Mouse (Mus musculus): ENCODE results near the gene Gm20388.
"Not testable (repeated sequence)": the region's sequence is repeated elsewhere in the genome, so short reads cannot be mapped to it uniquely, and the experiment has no call there.

Gene Gm20388

DNA sequence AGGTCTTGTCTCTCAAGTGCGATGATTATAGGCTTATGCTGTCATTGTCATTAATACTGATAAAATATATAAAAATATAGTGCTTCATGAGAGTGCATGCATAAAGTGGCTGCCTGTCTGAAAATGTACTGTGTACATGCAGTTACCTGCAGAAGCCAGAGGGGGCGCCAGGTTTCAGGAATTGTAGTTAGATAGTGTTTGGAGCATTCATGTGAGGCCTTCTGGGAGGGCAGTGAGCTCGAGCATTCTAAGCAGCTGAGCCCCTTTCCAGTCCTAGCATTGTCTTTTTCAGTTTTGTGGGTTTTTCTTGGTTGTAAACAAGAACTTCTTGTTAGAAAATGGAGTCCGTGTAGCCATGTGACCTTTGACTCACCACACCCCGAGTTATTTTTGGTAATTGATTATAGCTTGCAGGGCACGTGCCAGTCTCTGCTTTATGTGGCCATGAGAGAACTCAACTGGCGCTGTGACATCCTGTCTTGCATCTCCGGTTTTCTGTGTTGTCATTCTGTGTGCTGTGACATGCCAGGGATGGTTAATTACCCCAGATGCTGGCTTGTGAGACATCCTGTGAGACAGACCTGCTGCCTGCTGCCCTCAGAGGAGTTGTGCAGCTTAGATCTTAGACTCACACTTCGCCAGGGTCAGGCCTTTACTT is 3474.4 kb downstream of the Gm20388 start:
- DNase-seq (ENCODE audit: low spot score in 2 of 2) = peak in 1 of 2 experiments; percentile 19

DNA sequence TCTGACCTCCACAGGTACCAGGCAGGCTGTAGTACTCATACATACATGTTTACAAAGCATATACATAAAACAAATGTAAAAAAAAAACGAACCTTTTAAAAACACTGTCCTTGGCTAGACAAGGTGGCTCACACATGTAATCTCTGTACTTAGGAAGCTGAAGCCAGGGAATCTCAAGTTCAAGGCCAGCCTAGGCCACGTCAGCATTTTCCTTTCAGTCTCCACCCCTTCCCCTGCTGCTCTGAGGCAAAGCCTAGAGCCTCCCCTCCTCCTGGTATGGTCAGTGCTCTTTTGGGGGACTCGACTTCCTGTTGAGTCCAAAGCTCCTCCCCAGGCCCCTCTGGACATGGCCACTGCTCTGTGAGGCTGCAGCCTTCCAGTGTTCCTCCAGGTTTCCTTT is 3476.4 kb downstream of the Gm20388 start:
- no peak for DNase-seq (ENCODE audit: low spot score in 2 of 2)

DNA sequence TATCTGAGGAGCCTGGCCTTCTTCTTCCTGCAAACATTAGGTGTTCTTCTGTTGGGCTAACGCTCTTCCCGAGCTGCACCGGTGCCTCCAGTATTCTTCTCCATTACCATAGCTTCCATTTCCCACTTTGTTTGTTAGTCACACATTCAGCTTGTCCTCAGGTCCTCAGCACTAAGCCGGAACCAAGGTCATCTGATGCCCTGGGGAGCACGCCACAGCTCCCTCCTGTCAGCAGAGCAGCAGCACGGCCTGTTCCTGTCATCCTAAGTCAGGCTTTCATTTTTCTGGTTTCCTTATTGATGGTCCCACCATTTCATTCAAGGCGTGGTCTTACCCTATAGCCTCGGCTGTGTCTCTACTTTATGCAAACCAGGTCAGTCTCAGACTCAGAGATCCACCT is 3477.2 kb downstream of the Gm20388 start:
- DNase-seq (ENCODE audit: low spot score in 2 of 2) = no peak

DNA sequence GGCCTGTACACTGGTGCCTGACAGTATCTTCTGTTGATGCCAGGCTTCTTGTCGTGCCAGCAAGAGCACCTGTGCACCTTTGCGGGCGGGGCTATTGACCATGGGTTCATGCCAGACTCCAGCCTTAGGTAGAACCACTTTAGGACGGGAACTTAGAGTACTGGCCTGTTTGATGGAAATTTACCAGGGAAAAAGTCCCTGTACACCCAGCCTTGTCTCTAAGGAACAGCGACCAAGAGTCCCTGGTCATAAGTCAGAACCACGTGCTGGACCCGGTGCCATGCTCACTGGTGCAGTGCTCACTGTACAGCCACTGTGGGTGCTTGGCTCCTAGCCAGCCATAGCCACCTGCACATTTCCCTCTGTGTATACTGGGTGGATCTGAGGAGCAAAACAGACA is 3478.4 kb downstream of the Gm20388 start:
- no peak for DNase-seq (ENCODE audit: low spot score in 2 of 2)

DNA sequence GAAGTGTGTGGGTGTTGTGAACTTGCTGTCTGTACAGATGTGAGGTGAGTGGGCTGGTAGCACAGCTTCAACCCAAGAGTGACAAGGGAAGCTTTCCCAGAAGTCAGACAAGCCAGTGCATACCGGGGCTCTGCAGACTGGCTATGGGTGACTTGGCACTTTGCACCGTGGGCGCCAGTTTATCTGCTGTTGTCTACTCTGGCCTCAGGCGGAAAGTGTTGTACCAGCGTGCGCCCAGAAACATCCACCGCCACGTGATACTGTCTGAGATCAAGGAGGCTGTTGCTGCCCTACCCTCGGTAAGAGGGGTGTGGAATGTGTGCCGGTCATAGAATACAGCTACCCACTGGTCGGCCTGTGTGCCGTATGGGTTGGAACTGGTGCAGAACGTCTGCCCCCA is 3487.7 kb downstream of the Gm20388 start:
- DNase-seq (ENCODE audit: low spot score in 2 of 2) = no peak

DNA sequence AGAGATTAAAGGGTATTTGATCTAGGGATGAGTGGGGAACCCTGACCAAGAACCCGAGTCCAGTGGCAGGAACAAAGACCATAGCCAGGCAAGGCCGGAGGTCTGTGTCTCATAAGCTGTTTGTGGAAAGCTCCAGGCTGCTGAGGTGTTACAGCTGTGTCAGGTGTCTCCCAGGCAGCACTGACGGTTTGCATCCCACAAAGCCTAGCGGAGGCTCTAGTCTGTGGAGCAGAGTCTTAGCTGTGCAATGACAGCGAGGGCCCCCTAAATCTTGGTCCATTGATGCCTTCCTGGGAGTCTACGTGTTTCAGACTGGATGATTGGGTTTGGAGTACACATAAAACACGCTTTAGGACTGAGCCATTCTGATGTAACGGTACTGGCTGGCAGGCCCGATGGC is 3491.3 kb downstream of the Gm20388 start:
- no peak for DNase-seq (ENCODE audit: low spot score in 2 of 2)

DNA sequence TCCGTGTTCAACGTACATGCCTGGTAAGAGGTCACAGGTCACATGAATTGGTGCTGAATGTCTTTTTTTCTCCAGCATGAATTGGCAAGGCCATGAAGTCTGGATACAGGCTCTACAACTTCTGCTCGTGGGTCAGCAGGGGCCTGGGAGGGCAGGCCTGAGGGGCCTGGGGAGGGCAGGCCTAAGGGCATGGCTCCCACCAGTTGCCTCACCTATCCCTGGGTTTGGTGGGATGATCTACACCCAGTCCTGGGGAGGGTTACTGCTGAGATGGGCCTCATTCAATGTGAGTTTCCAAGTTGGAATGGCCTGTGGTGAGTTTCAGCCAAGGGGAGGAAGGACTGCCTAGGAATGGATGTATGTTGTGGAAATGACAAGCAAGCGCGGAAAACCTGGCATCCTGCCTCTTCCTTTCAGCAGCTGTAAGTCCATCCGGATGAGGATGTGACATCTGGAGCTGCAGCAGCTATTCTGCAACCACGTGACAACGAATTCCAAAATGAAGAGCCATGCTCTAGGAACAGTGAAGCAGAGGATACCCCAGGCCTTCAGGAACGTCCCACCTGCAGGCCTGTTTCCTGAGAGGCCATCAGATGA is 3492.2 kb downstream of the Gm20388 start:
- DNase-seq (ENCODE audit: low spot score in 2 of 2) = no peak

DNA sequence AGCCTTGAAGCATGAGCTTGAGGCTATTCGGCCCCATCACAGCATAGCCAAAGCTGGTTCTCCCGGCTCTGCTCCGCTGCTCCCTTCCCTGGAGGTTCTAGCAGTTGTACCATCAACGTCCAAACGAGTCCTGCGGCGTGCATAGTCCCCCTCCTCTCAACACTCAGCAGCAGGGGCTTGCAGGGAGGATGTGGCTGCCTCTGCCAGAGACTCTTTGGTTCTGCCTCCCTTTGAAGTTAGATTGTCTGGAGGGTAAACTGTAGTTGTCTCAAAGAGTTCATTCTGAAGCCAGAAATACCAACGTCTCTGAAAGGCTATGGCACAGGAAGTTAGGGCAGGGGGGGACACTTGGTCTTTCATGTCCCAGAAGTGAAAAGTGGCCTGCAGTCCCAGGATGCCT is 3493.9 kb downstream of the Gm20388 start:
- no peak for DNase-seq (ENCODE audit: low spot score in 2 of 2)

DNA sequence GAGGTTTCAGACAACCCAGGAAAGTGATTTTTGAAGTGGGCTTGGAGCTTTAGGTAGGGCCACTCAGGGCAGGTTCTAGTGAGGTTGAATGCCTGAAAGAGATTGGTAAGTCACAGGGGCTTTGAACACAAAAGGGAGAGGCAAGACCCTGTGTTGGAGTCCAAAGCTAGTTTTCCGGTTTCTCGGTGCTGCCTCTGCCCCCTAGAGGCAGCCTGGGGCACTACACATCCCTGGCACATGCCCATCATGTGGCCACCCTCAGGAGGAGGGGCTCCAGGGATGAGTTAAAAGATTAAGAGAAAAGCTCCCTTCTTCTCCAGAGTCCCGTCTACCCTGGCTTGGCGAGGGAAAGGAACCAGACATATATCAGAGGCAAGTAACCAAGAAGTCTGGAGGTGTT is 3496.1 kb downstream of the Gm20388 start, which contains the start of gene Mc1r:
Gene Mc1r (plus strand): TSS at position 322 of the 400 bp plus-strand sequence.
- peak; percentile 47 to 67 for DNase-seq (ENCODE audit: low spot score in 2 of 2)

DNA sequence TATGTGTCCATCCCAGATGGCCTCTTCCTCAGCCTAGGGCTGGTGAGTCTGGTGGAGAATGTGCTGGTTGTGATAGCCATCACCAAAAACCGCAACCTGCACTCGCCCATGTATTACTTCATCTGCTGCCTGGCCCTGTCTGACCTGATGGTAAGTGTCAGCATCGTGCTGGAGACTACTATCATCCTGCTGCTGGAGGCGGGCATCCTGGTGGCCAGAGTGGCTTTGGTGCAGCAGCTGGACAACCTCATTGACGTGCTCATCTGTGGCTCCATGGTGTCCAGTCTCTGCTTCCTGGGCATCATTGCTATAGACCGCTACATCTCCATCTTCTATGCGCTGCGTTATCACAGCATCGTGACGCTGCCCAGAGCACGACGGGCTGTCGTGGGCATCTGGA is 3497.0 kb downstream of the Gm20388 start:
- no peak for DNase-seq (ENCODE audit: low spot score in 2 of 2)

DNA sequence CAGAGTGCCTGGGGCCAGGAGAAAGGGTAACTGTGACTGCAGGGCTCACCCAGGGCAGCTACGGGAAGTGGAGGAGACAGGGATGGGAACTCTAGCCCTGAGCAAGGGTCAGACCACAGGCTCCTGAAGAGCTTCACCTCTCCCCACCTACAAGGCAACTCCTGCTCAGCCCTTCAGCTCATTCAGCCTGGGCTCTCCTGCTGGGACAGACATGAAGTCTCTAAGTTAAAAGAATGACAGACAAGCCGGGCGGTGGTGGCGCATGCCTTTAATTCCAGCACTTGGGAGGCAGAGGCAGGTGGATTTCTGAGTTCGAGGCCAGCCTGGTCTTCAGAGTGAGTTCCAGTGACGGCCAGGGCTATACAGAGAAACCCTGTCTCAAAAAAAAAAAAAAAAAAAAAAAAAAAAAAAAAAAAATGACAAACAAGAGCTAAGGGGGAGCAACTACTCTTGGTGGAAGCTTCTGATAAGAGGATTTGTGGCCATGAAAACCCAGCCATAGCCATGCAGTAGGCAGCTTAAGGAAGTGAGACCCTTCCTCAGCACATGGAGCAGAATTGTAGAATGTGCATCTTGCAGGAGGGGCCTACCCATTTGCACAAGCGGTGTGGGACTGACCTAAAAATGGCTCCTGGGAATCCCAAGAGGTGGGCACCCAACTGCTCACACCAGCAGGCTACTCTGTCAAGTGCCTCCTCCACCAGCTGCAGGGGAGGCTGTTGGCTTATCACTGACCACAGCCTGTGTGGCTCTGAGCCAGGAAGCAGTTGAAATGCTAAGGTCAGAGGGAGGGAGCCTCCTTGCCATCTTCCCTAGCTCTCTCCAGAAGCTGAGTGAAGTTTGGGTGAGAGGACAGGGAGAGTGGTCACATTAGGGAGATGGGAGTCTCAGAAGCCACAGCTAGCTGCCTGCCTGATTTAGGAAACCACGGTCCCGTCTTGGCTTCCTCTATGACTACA is 3498.2 kb downstream of the Gm20388 start:
- DNase-seq (ENCODE audit: low spot score in 2 of 2) = peak in 1 of 2 experiments; percentile 53

DNA sequence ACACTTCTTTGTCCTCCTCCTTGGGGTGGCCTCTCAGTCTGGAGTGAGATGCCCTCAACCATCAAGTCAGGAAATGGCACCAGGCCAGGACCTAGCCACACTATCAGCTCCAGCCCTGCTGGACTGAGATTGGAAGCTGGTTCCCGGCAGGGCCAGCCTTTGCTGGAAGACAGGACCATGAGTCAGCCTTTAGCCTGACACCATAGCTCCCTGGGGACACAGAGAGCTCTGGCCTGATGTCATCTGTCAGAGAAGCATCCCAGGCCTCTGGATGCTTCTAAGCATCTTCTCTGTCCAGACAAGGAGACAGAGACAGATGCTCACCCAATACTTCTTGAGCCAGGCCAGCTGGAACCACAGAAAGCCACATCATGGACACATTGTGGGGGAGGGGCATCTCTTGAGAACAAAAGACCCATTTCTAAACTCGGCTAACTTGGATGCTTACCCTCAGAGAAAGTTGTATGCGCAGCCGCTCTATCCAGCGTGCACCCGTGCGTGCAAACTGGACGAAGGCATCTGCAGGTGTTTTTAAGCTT is 3499.5 kb downstream of the Gm20388 start:
- DNase-seq (ENCODE audit: low spot score in 2 of 2) = no peak

DNA sequence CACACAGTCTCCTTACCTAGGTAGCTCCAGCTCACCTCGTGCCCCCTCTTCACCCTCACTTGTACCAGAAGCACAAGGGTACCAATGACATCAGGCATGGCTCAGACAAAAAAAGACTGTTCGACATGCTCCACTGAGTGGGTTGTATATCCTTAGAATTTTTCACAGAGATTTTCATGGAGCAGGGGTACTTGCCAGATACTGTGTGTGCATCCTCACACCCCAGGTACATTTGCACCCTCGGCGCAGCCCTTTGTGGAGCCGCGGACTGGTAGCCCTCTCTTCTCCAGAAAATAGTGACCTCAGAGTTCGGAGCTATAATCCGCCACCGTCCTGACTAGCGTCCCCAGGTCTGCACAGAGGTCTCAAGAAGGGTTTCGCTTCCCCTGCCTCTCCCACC is 3500.1 kb downstream of the Gm20388 start:
- no peak for DNase-seq (ENCODE audit: low spot score in 2 of 2)

DNA sequence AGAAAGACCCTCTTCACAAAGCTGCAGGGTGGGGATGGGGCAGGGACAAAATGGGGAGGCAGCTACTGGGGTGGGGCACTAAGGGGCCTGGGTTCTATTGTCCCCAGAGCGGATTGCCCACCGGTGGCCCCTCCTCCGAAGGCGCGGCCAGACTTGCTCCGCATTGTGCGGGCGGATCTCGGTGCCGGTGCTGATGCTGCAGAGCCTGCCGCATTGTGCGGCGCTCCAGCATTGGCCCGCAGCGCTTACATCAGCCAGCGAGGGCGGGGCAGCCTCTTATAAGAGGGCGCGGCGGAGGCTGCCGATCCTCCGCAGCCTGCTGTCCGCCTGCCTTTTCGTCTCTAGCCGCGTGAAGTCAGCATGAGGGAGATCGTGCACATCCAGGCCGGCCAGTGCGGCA is 3500.6 kb downstream of the Gm20388 start, which contains the start of gene Tubb3:
Gene Tubb3 (plus strand): TSS at position 179 of the 400 bp plus-strand sequence.
- DNase-seq (ENCODE audit: low spot score in 2 of 2) = peak in 1 of 2 experiments; percentile 37

DNA sequence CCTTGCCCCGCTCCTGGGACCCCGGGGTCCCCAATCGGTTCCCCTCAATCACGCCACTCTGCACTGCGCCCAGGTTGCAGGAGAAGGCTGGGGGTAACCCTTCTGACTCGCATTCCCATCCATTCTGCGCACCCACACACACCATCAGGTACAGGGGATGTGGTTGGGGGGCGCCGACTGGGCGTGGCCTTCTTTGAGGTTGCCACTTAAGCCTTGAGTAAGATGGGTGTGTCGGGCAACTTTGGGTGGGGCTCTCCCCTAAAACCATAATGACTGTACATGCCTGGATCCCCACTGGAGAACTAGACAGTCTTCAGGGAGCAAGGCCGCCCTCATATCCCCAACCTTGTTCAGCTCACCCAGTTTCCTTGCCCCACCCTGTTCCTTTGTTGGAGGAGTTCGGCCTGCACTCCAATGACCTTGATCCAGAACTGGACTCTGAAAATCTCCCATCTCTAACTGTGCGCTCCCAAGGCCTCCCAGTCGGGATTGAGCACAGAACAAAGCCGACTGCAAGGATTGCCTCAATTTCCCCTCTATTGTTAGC is 3501.2 kb downstream of the Gm20388 start:
- no peak for DNase-seq (ENCODE audit: low spot score in 2 of 2)

DNA sequence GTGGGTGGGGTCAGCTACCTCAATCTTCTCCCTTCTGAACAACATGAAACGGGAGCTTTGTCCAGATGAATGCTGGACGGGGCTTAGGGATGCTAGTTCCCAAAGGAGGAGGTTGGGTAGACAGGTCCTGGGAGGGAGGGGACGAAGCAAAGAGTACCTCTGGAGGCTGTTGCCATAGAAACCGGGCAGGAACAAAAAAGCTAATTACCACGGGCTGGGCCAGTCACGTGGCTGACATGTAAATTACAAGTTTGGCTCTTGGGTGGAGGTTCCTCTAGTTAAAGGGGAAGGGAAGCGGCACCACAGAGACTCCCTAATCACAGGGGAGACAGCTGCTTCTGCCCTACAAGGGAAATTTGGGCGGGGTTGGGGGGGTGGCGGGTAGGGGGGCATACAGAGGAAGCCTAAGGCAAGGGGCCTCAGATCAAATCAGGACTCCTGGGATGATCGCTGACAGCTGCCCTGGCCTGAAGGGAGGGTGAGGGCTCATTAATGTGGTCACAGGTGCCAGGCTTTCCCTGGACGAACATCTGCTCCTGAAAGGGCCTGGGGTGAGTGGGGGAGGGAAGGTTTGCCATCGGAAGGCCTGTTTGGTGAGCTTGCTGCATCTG is 3502.0 kb downstream of the Gm20388 start:
- no peak for DNase-seq (ENCODE audit: low spot score in 2 of 2)

DNA sequence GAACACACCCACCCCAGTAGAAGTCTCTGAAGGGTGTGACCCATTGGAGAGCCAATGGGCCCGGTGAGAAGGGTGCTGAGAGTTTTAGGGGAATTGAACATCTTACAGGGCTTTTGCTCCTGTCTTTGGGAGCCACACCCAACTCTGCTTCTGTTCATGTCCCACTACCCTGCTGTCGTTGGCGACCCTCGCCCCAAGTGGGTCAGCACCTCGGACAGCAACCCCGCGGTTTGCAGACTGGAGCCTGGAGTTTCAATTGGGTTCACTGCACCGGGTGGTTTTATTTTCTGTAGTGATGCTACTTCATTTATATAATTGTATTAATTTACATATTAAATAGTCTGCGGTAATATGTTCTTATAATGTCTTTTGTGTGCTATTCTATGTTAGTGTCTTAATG is 3503.6 kb downstream of the Gm20388 start:
- no peak for DNase-seq (ENCODE audit: low spot score in 2 of 2)

DNA sequence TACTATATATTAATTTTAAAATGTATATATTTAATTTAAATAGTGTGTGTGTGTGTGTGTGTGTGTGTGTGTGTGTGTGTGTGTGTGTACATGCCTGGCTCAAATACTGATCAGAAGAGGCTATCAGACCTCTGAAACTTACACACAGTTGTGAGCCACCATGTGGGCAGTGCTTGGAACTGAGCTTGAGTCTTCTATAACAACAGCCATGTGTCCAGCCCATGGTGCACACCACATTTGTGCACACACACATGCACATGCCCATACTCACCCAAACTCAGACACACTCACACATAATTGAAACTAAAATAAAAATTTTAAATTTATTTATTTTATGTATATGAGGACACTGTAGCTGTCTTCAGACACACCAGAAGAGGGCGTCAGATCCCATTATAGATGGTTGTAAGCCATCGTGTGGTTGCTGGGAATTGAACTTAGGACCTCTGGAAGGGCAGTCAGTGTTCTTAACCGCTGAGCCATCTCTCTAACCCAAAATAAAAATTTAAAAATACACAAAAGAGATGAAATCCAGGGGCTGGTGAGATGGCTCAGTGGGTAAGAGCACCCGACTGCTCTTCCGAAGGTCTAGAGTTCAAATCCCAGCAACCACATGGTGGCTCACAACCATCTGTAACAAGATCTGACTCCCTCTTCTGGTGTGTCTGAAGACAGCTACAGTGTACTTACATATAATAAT is 3504.5 kb downstream of the Gm20388 start:
- DNase-seq (ENCODE audit: low spot score in 2 of 2) = not testable (repeated sequence)

DNA sequence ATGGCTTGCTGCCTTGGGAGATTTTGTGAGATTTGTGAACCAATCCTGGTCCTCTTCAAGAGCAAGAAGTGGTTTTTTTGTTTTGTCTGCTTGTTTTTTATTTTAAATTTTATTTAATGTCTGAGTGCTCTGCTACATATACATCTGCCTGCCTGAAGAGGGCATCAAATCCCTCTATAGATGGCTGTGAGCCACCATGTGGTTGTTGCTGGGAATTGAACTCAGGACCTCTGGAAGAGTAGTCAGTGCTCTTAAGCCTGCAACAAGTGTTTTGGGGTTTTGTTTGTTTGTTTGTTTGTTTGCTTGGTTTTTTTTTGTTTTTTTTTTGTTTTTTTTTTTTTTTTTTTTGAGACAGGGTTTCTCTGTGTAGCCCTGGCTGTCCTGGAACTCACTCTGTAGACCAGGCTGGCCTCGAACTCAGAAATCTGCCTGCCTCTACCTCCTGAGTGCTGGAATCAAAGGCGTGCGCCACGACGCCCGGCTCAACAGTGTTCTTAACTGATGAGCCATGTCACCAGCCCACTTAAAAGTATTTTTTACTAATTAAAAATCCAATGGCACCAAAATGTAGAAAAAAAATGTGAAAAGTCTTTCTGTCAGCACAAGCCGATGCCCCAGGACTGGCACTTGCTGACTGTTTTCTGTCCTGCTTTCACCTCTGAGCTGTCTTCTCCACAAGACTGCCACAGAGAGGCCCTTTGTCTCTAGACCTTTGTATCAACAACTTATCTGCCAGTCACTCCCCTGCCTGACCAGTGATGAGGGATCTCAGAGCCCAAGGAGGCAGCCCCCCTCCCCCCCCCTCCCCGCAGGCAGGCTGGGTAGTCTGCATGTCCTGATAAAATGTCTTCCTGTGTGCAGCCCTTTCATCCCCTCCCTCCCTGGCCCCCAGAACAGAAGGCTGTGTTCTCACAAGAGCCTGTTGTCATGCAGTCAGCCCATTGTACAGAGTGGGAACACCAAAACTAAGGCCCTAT is 3505.6 kb downstream of the Gm20388 start:
- no peak for DNase-seq (ENCODE audit: low spot score in 2 of 2)
